Mouse (Mus musculus) Muller cell, postnatal 12 days (primary cell): Measurements from ENCODE around the gene 1700010B08Rik.

Source experiments
- DNase-seq: peaks from one replicate; pipeline ENCODE4 v3.0.0-alpha.2; 2015; ENCODE audit errors: inconsistent ontology term

1700010B08Rik gene

DNA sequence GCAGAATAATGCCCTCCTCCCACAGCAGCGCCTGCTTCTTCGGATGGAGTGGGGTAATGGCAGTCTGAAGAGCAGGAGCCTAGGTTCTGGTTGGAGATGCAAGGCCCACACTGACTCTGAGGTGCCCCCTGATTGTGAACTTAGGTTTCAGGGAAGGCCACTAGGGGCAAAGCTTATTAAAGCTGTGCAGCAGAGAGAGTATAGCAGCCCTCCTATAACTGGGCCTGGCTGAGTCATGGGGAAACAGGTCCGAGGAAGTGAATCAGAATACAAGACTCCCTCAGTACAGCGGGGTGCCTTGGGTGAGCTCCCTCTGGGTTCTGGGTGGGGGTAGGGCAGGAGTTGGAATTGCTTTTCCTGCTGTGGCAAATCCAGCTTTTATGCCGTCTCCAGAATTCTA, 51.4 kb downstream of the 1700010B08Rik start:
- DNase-seq, result peak; percentile 22
